Mouse (Mus musculus): ENCODE measurements around the gene Prune1. TPM values are rescaled to one million over a fixed set of nuclear protein-coding genes. Genes with fewer than 3 reads are reported as not detected.

The Prune1 gene
- polyA plus RNA-seq, 1 experiment from 2014 or later: 28.2 TPM

- H3K4me1 ChIP-seq (ENCODE audit: control insufficient read depth, insufficient read depth, low read length): peaks cover 2% of the 10 kb centered on the region
- under 1% methylated on average over 11 of the region's 11 CpGs for WGBS
- no peaks in the 10 kb centered on the region for H3K36me3 ChIP-seq (replicated peaks; ENCODE audit: control insufficient read depth, insufficient read depth, low read depth, low read length)
- H3K27ac ChIP-seq (replicated peaks; ENCODE audit: low read depth, low read length): peak overlapping the region; percentile 90
- H3K27me3 ChIP-seq (ENCODE audit: control insufficient read depth, insufficient read depth, low read length): no peaks in the 10 kb centered on the region
- H3K9ac ChIP-seq (replicated peaks; ENCODE audit: low read length): peak overlapping the region; percentile 84
- peak overlapping the region; percentile 87 for H3K4me2 ChIP-seq (ENCODE audit: low read depth, low read length)
- H3K9me3 ChIP-seq (replicated peaks; ENCODE audit: control insufficient read depth, low read length): no peaks in the 10 kb centered on the region
- ATAC-seq (replicated peaks; ENCODE audit: insufficient number of reproducible peaks, low FRiP score, low TSS enrichment, low read depth) (no peak), DNase-seq (ENCODE audit: low spot score) (peak; percentile 37)
- H3K4me3 ChIP-seq (ENCODE audit: low read depth, low read length): peak overlapping the region; percentile 68
Measured at GRCm38 (mm10) chr3:95282381-95282864, 547 bp upstream of the Prune1 start.

- Histone ChIP-seq H3K27ac (replicated peaks; ENCODE audit: low read depth, low read length) (no peak overlapping the region), H3K9ac (replicated peaks; ENCODE audit: low read length) (peak overlapping the region; percentile 87), H3K36me3 (replicated peaks; ENCODE audit: control insufficient read depth, insufficient read depth, low read depth, low read length) (no peaks in the 10 kb centered on the region), H3K4me3 (ENCODE audit: low read depth, low read length) (peak overlapping the region; percentile 76), H3K4me1 (ENCODE audit: control insufficient read depth, insufficient read depth, low read length) (peaks cover 2% of the 10 kb centered on the region), H3K9me3 (replicated peaks; ENCODE audit: control insufficient read depth, low read length) (no peaks in the 10 kb centered on the region), H3K4me2 (ENCODE audit: low read depth, low read length) (peak overlapping the region; percentile 62), H3K27me3 (ENCODE audit: control insufficient read depth, insufficient read depth, low read length) (no peaks in the 10 kb centered on the region)
- DNase-seq (ENCODE audit: low spot score) (peak; percentile 23), ATAC-seq (replicated peaks; ENCODE audit: insufficient number of reproducible peaks, low FRiP score, low TSS enrichment, low read depth) (no peak)
- WGBS: 24% methylated on average over 8 of the region's 8 CpGs
Measured at GRCm38 (mm10) chr3:95280747-95281146, 1.1 kb downstream of the Prune1 start.

GRCm38 (mm10) chr3:95277149-95277551 is 4.7 kb downstream of the Prune1 start:
- DNase-seq (ENCODE audit: low spot score): no peak
- no peak overlapping the region for H3K27ac ChIP-seq (replicated peaks; ENCODE audit: low read depth, low read length)
- no peaks in the 10 kb centered on the region for H3K36me3 ChIP-seq (replicated peaks; ENCODE audit: control insufficient read depth, insufficient read depth, low read depth, low read length)
- ATAC-seq (replicated peaks; ENCODE audit: insufficient number of reproducible peaks, low FRiP score, low TSS enrichment, low read depth): no peak
- 94% methylated on average over 1 of the region's 1 CpGs for WGBS
- no peaks in the 10 kb centered on the region; the same call in 1 of the 2 replicates for H3K4me1 ChIP-seq (ENCODE audit: control insufficient read depth, insufficient read depth, low read length)
- no peaks in the 10 kb centered on the region for H3K9me3 ChIP-seq (replicated peaks; ENCODE audit: control insufficient read depth, low read length)
- H3K9ac ChIP-seq (replicated peaks; ENCODE audit: low read length): no peak overlapping the region
- no peak overlapping the region for H3K4me2 ChIP-seq (ENCODE audit: low read depth, low read length)
- no peak overlapping the region for H3K4me3 ChIP-seq (ENCODE audit: low read depth, low read length)
- H3K27me3 ChIP-seq (ENCODE audit: control insufficient read depth, insufficient read depth, low read length): no peaks in the 10 kb centered on the region

- H3K9ac ChIP-seq (replicated peaks; ENCODE audit: low read length): no peak overlapping the region
- H3K4me3 ChIP-seq (ENCODE audit: low read depth, low read length): no peak overlapping the region
- 74% methylated on average over 5 of the region's 5 CpGs for WGBS
- no peak overlapping the region for H3K27ac ChIP-seq (replicated peaks; ENCODE audit: low read depth, low read length)
- H3K9me3 ChIP-seq (replicated peaks; ENCODE audit: control insufficient read depth, low read length): no peaks in the 10 kb centered on the region
- H3K36me3 ChIP-seq (replicated peaks; ENCODE audit: control insufficient read depth, insufficient read depth, low read depth, low read length): no peaks in the 10 kb centered on the region
- ATAC-seq (replicated peaks; ENCODE audit: insufficient number of reproducible peaks, low FRiP score, low TSS enrichment, low read depth) (no peak), DNase-seq (ENCODE audit: low spot score) (no peak)
- H3K4me1 ChIP-seq (ENCODE audit: control insufficient read depth, insufficient read depth, low read length): no peaks in the 10 kb centered on the region; the same call in 1 of the 2 replicates
- no peak overlapping the region for H3K4me2 ChIP-seq (ENCODE audit: low read depth, low read length)
- no peaks in the 10 kb centered on the region for H3K27me3 ChIP-seq (ENCODE audit: control insufficient read depth, insufficient read depth, low read length)
Measured at GRCm38 (mm10) chr3:95276428-95276934, 5.4 kb downstream of the Prune1 start.

- Histone ChIP-seq H3K9me3 (replicated peaks; ENCODE audit: control insufficient read depth, low read length) (no peaks in the 10 kb centered on the region), H3K36me3 (replicated peaks; ENCODE audit: control insufficient read depth, insufficient read depth, low read depth, low read length) (no peaks in the 10 kb centered on the region), H3K4me2 (ENCODE audit: low read depth, low read length) (no peak overlapping the region), H3K4me1 (ENCODE audit: control insufficient read depth, insufficient read depth, low read length) (no peaks in the 10 kb centered on the region), H3K27ac (replicated peaks; ENCODE audit: low read depth, low read length) (no peak overlapping the region), H3K27me3 (ENCODE audit: control insufficient read depth, insufficient read depth, low read length) (no peaks in the 10 kb centered on the region), H3K4me3 (ENCODE audit: low read depth, low read length) (no peak overlapping the region), H3K9ac (replicated peaks; ENCODE audit: low read length) (no peak overlapping the region)
- DNase-seq (ENCODE audit: low spot score): no peak
- 71% methylated on average over 6 of the region's 6 CpGs for WGBS
- ATAC-seq (replicated peaks; ENCODE audit: insufficient number of reproducible peaks, low FRiP score, low TSS enrichment, low read depth): no peak
Measured at GRCm38 (mm10) chr3:95275161-95275560, 6.7 kb downstream of the Prune1 start.

- Histone ChIP-seq H3K36me3 (replicated peaks; ENCODE audit: control insufficient read depth, insufficient read depth, low read depth, low read length) (no peaks in the 10 kb centered on the region; the same call in 1 of the 2 replicates), H3K27me3 (ENCODE audit: control insufficient read depth, insufficient read depth, low read length) (no peaks in the 10 kb centered on the region), H3K9ac (replicated peaks; ENCODE audit: low read length) (no peak overlapping the region), H3K9me3 (replicated peaks; ENCODE audit: control insufficient read depth, low read length) (no peaks in the 10 kb centered on the region), H3K4me2 (ENCODE audit: low read depth, low read length) (no peak overlapping the region), H3K4me3 (ENCODE audit: low read depth, low read length) (no peak overlapping the region), H3K27ac (replicated peaks; ENCODE audit: low read depth, low read length) (no peak overlapping the region), H3K4me1 (ENCODE audit: control insufficient read depth, insufficient read depth, low read length) (no peaks in the 10 kb centered on the region)
- ATAC-seq (replicated peaks; ENCODE audit: insufficient number of reproducible peaks, low FRiP score, low TSS enrichment, low read depth) (no peak), DNase-seq (ENCODE audit: low spot score) (no peak)
- WGBS: 91% methylated on average over 4 of the region's 4 CpGs
Measured at GRCm38 (mm10) chr3:95274453-95274852, 7.4 kb downstream of the Prune1 start.

GRCm38 (mm10) chr3:95273471-95273870 is 8.4 kb downstream of the Prune1 start:
- no peak overlapping the region for H3K9ac ChIP-seq (replicated peaks; ENCODE audit: low read length)
- DNase-seq (ENCODE audit: low spot score): no peak
- H3K36me3 ChIP-seq (replicated peaks; ENCODE audit: control insufficient read depth, insufficient read depth, low read depth, low read length): no peaks in the 10 kb centered on the region; the same call in 1 of the 2 replicates
- 89% methylated on average over 5 of the region's 5 CpGs for WGBS
- no peak for ATAC-seq (replicated peaks; ENCODE audit: insufficient number of reproducible peaks, low FRiP score, low TSS enrichment, low read depth)
- no peaks in the 10 kb centered on the region for H3K9me3 ChIP-seq (replicated peaks; ENCODE audit: control insufficient read depth, low read length)
- no peak overlapping the region for H3K4me3 ChIP-seq (ENCODE audit: low read depth, low read length)
- no peak overlapping the region for H3K4me2 ChIP-seq (ENCODE audit: low read depth, low read length)
- H3K4me1 ChIP-seq (ENCODE audit: control insufficient read depth, insufficient read depth, low read length): no peaks in the 10 kb centered on the region
- no peak overlapping the region for H3K27ac ChIP-seq (replicated peaks; ENCODE audit: low read depth, low read length)
- H3K27me3 ChIP-seq (ENCODE audit: control insufficient read depth, insufficient read depth, low read length): no peaks in the 10 kb centered on the region

- no peaks in the 10 kb centered on the region for H3K4me1 ChIP-seq (ENCODE audit: control insufficient read depth, insufficient read depth, low read length)
- H3K27ac ChIP-seq (replicated peaks; ENCODE audit: low read depth, low read length): no peak overlapping the region
- H3K4me2 ChIP-seq (ENCODE audit: low read depth, low read length): no peak overlapping the region
- no peaks in the 10 kb centered on the region for H3K27me3 ChIP-seq (ENCODE audit: control insufficient read depth, insufficient read depth, low read length)
- ATAC-seq (replicated peaks; ENCODE audit: insufficient number of reproducible peaks, low FRiP score, low TSS enrichment, low read depth) (no peak), DNase-seq (ENCODE audit: low spot score) (no peak)
- H3K9ac ChIP-seq (replicated peaks; ENCODE audit: low read length): no peak overlapping the region
- no peak overlapping the region for H3K4me3 ChIP-seq (ENCODE audit: low read depth, low read length)
- WGBS: 84% methylated on average over 12 of the region's 12 CpGs
- H3K9me3 ChIP-seq (replicated peaks; ENCODE audit: control insufficient read depth, low read length): no peaks in the 10 kb centered on the region
- peaks cover 5% of the 10 kb centered on the region for H3K36me3 ChIP-seq (replicated peaks; ENCODE audit: control insufficient read depth, insufficient read depth, low read depth, low read length)
Measured at GRCm38 (mm10) chr3:95270766-95271364, 11.0 kb downstream of the Prune1 start.

All from embryonic facial prominence, embryonic 11.5 days (tissue).